Mouse (Mus musculus): ENCODE data around the gene Hadh. TPM values are rescaled to one million over a fixed set of nuclear protein-coding genes. Genes with fewer than 3 reads are reported as not detected.
A peak's percentile ranks its signal among the peaks of the same experiment; 100 is the strongest.

Hadh gene
- total and polyA plus RNA-seq, 3 experiments, result 42.3 to 73.4 (median 46.9) TPM

- Histone ChIP-seq H3K79me2 (replicated peaks; ENCODE audit: control insufficient read depth, extremely low read depth, insufficient read depth, poor library complexity, severe bottlenecking) (no peaks in the 10 kb centered on the region), H3K4me1 (ENCODE audit: control insufficient read depth in 1 of 2, insufficient read depth in 2 of 2) (peaks cover 4 to 18% of the 10 kb centered on the region in 2 experiments), H3K27me3 (replicated peaks) (no peaks in the 10 kb centered on the region), H3K9ac (ENCODE audit: insufficient read depth, low read depth) (peak overlapping the region; percentile 39), H3K4me2 (ENCODE audit: insufficient read depth, low read depth, poor library complexity, severe bottlenecking) (peak overlapping the region; percentile 68), H3K4me3 (replicated peaks in 1 of 3; ENCODE audit: low read depth in 2 of 3, low read length in 2 of 3, poor library complexity in 1 of 3) (peak overlapping the region; percentile 42 to 90 (median 67)), H3K27ac (ENCODE audit: insufficient read depth, low read depth) (no peak overlapping the region), H3K9me3 (replicated peaks; ENCODE audit: low read length) (no peaks in the 10 kb centered on the region), H3K36me3 (replicated peaks in 1 of 2; ENCODE audit: control insufficient read depth in 1 of 2, insufficient read depth in 1 of 2, low read length in 1 of 2) (no peaks in the 10 kb centered on the region)
- DNase-seq (ENCODE audit: extremely low read depth), result no peak
- TF ChIP-seq ELF1 (IDR thresholded peaks at IDR 0.05; ENCODE audit: low read depth, low read length), result no peak
- 0 out of 2 replicates have a peak, but pooled peaks have one; percentile 11 for TF ChIP-seq SIN3A (IDR thresholded peaks at IDR 0.05; ENCODE audit: low read length)
- TF ChIP-seq BHLHE40 (IDR thresholded peaks at IDR 0.05; ENCODE audit: low read depth, low read length), result no peak
- no peak for TF ChIP-seq TCF12 (IDR thresholded peaks at IDR 0.05; ENCODE audit: low read depth, low read length)
- dilution Hi-C loops (cut with MboI; ENCODE audit: extremely low pct_ligation_motif_present, extremely low pct_unique_long_range_greater_than_20kb, low sequenced_read_pairs), result no loop called here
- in situ Hi-C loops (cut with MboI; ENCODE audit: low pct_ligation_motif_present, low pct_unique_long_range_greater_than_20kb, low sequenced_read_pairs), result loop anchor here (5.0 kb wide), 1 partner anchor 254 kb away; no protein-coding TSS in a partner anchor
Observed at GRCm38 (mm10) chr3:131303320-131303714, 31.4 kb upstream of the Hadh start.

- in situ Hi-C loops (cut with MboI; ENCODE audit: low pct_ligation_motif_present, low pct_unique_long_range_greater_than_20kb, low sequenced_read_pairs) (loop anchor here (5.0 kb wide), 1 partner anchor 255 kb away; no protein-coding TSS in a partner anchor), dilution Hi-C loops (cut with MboI; ENCODE audit: extremely low pct_ligation_motif_present, extremely low pct_unique_long_range_greater_than_20kb, low sequenced_read_pairs) (no loop called here)
- H3K9me3 ChIP-seq (replicated peaks; ENCODE audit: low read length), result no peaks in the 10 kb centered on the region
- H3K9ac ChIP-seq (ENCODE audit: insufficient read depth, low read depth), result peak within 1 kb of the TSS; percentile 39
- peak within 1 kb of the TSS; percentile 68 for H3K4me2 ChIP-seq (ENCODE audit: insufficient read depth, low read depth, poor library complexity, severe bottlenecking)
- H3K27me3 ChIP-seq (replicated peaks), result no peaks in the 10 kb centered on the region
- H3K4me1 ChIP-seq (ENCODE audit: control insufficient read depth in 1 of 2, insufficient read depth in 2 of 2), result peaks cover 6 to 24% of the 10 kb centered on the region in 2 experiments
- H3K27ac ChIP-seq (ENCODE audit: insufficient read depth, low read depth), result no peak within 1 kb of the TSS
- peak; percentile 43; the same call in 1 of the 2 replicates for TF ChIP-seq NRF1 (IDR thresholded peaks at IDR 0.05; ENCODE audit: low read depth, low read length)
- TF ChIP-seq IRF4 (IDR thresholded peaks at IDR 0.05; ENCODE audit: low read depth, low read length), result 0 out of 2 replicates have a peak, but pooled peaks have one; percentile 17
- no peak for TF ChIP-seq POLR2AphosphoS2 (IDR thresholded peaks at IDR 0.05; ENCODE audit: low read depth, low read length)
- no peak for TF ChIP-seq CTCF (conservative IDR thresholded peaks at IDR 0.05 in 1 of 2, IDR thresholded peaks at IDR 0.05 in 1 of 2; ENCODE audit: low read depth in 2 of 2, low read length in 2 of 2)
- TF ChIP-seq GABPA (IDR thresholded peaks at IDR 0.05; ENCODE audit: insufficient replicate concordance, low read depth, low read length), result no peak
- no peak for TF ChIP-seq KAT2A (IDR thresholded peaks at IDR 0.05; ENCODE audit: insufficient replicate concordance, low read length)
- TF ChIP-seq TCF12 (IDR thresholded peaks at IDR 0.05; ENCODE audit: low read depth, low read length), result peak; percentile 22; the same call in 1 of the 2 replicates
- TF ChIP-seq E2F4 (IDR thresholded peaks at IDR 0.05; ENCODE audit: insufficient replicate concordance, low read depth, low read length), result no peak
- TF ChIP-seq CHD2 (IDR thresholded peaks at IDR 0.05; ENCODE audit: low read length), result peak; percentile 91
- TF ChIP-seq MEF2A (IDR thresholded peaks at IDR 0.05; ENCODE audit: borderline replicate concordance, low read depth, low read length), result no peak
- TF ChIP-seq UBTF (IDR thresholded peaks at IDR 0.05; ENCODE audit: low read depth, low read length), result 0 out of 2 replicates have a peak, but pooled peaks have one; percentile 65
- no peak for TF ChIP-seq JUN (IDR thresholded peaks at IDR 0.05; ENCODE audit: insufficient read depth, low read depth, low read length)
- no peak for TF ChIP-seq MAZ (IDR thresholded peaks at IDR 0.05; ENCODE audit: low read depth, low read length)
- TF ChIP-seq ZNF384 (IDR thresholded peaks at IDR 0.05; ENCODE audit: low read depth, low read length), result no peak
- peak; percentile 53 for TF ChIP-seq BHLHE40 (IDR thresholded peaks at IDR 0.05; ENCODE audit: low read depth, low read length)
- no peak; the same call in 1 of the 2 replicates for TF ChIP-seq ZMIZ1 (IDR thresholded peaks at IDR 0.05; ENCODE audit: low read depth, low read length)
- 0 out of 2 replicates have a peak, but pooled peaks have one; percentile 16 for TF ChIP-seq SIN3A (IDR thresholded peaks at IDR 0.05; ENCODE audit: low read length)
- TF ChIP-seq MAFK (IDR thresholded peaks at IDR 0.05; ENCODE audit: insufficient replicate concordance, low read length), result no peak
- TF ChIP-seq POLR2A (IDR thresholded peaks at IDR 0.05; ENCODE audit: low read depth, low read length), result peak; percentile 58
- TF ChIP-seq PAX5 (IDR thresholded peaks at IDR 0.05; ENCODE audit: low read length), result no peak
- TF ChIP-seq RAD21 (IDR thresholded peaks at IDR 0.05; ENCODE audit: low read depth, low read length), result no peak
- peak; percentile 41; the same call in 1 of the 2 replicates for TF ChIP-seq MXI1 (IDR thresholded peaks at IDR 0.05; ENCODE audit: low read depth, low read length)
- TF ChIP-seq SMC3 (IDR thresholded peaks at IDR 0.05; ENCODE audit: low read depth, low read length), result no peak
- no peak for TF ChIP-seq MYC (IDR thresholded peaks at IDR 0.05; ENCODE audit: low read depth, low read length)
- no peak for TF ChIP-seq ZKSCAN1 (IDR thresholded peaks at IDR 0.05; ENCODE audit: borderline replicate concordance, low read depth, low read length)
- no peaks in the 10 kb centered on the region for H3K79me2 ChIP-seq (replicated peaks; ENCODE audit: control insufficient read depth, extremely low read depth, insufficient read depth, poor library complexity, severe bottlenecking)
- DNase-seq (ENCODE audit: extremely low read depth), result peak; percentile 85
- H3K4me3 ChIP-seq (replicated peaks in 1 of 3; ENCODE audit: low read depth in 2 of 3, low read length in 2 of 3, poor library complexity in 1 of 3), result peak within 1 kb of the TSS; percentile 51 to 90 (median 67)
- H3K36me3 ChIP-seq (replicated peaks in 1 of 2; ENCODE audit: control insufficient read depth in 1 of 2, insufficient read depth in 1 of 2, low read length in 1 of 2), result no peaks in the 10 kb centered on the region
Observed at GRCm38 (mm10) chr3:131302452-131303319, 30.8 kb upstream of the Hadh start, which contains the start of gene Cyp2u1. Gene Cyp2u1 (minus strand): TSS chr3:131303227.

Data from CH12.LX (cell line).